Mouse (Mus musculus) brain, embryonic 14.5 days (tissue): ENCODE data around the gene 2010300C02Rik.

Experiments used
- CTCF ChIP-seq: fragments of 200-500 bp; IDR thresholded peaks from 2 replicates; pipeline ENCODE4 v1.5.1; 2012; ENCODE audit warnings: inconsistent platforms, mild to moderate bottlenecking, moderate library complexity, borderline replicate concordance; ENCODE audit not compliant: insufficient read depth, insufficient read length; ENCODE audit errors: extremely low read depth
- POLR2A ChIP-seq: fragments of 200-500 bp; IDR thresholded peaks from 2 replicates; pipeline ENCODE4 v1.6.1; 2012; ENCODE audit warnings: mild to moderate bottlenecking, inconsistent platforms, borderline replicate concordance; ENCODE audit not compliant: poor library complexity, insufficient read depth, insufficient read length, severe bottlenecking; ENCODE audit errors: extremely low read depth

GRCm38 (mm10) chr1:37674266-37674665 is 45.6 kb downstream of the 2010300C02Rik start:
- TF ChIP-seq CTCF = no peak
- no peak for TF ChIP-seq POLR2A
